Mouse (Mus musculus) heart, embryonic 13.5 days (tissue): Measurements from ENCODE around the gene Slc44a5. TPM values are rescaled to one million over a fixed set of nuclear protein-coding genes. Genes with fewer than 3 reads are reported as not detected.

Experiments
- ATAC-seq: fragments of 200-750 bp; cut with Nextera tagmentation; 2 replicates; pipeline ENCODE4 v1.8.0; 2017; ENCODE audit warnings: moderate TSS enrichment; ENCODE audit not compliant: insufficient number of reproducible peaks, low FRiP score, low TSS enrichment; ENCODE audit errors: extremely low read depth
- H3K27ac ChIP-seq: fragments of 300-500 bp; sonication (generic); replicated peaks from 2 replicates; pipeline ENCODE4 v1.5.1; 2015; ENCODE audit warnings: moderate library complexity, mild to moderate bottlenecking, inconsistent platforms
- H3K27me3 ChIP-seq: fragments of 300-500 bp; sonication (generic); replicated peaks from 2 replicates; pipeline ENCODE4 v1.6.1; 2015; ENCODE audit warnings: mild to moderate bottlenecking, inconsistent platforms
- H3K36me3 ChIP-seq: fragments of 300-500 bp; sonication (generic); 2 replicates; pipeline ENCODE4 v1.6.1; 2015; ENCODE audit warnings: mild to moderate bottlenecking, inconsistent platforms
- H3K4me1 ChIP-seq: fragments of 300-500 bp; sonication (generic); 2 replicates; pipeline ENCODE4 v1.6.1; 2015; ENCODE audit warnings: inconsistent platforms
- H3K4me2 ChIP-seq: fragments of 300-500 bp; sonication (generic); 2 replicates; pipeline ENCODE4 v1.6.1; 2015; ENCODE audit warnings: inconsistent platforms, mild to moderate bottlenecking, moderate library complexity
- H3K4me3 ChIP-seq: fragments of 300-500 bp; sonication (generic); 2 replicates; pipeline ENCODE4 v1.5.1; 2015; ENCODE audit warnings: moderate library complexity, mild to moderate bottlenecking, inconsistent platforms
- H3K9ac ChIP-seq: fragments of 300-500 bp; sonication (generic); 2 replicates; pipeline ENCODE4 v1.6.1; 2015; ENCODE audit warnings: inconsistent platforms, mild to moderate bottlenecking, moderate library complexity
- H3K9me3 ChIP-seq: fragments of 300-500 bp; sonication (generic); 2 replicates; pipeline ENCODE4 v1.6.1; 2016; ENCODE audit warnings: inconsistent platforms
- WGBS: fragments of 180-500 bp; shearing (Covaris S2); methylation state at CpG from one replicate; pipeline ENCODE4 v1.1.7; 2015; ENCODE audit warnings: mixed read lengths; 5-methylcytosine and 5-hydroxymethylcytosine counted together
- polyA plus RNA-seq: library from polyadenylated mRNA; unstranded; fragments of >200 nt; fragmentation: Nextera tagmentation; extraction: Ambion mirVana; gene quantifications from 2 replicates; pipeline ENCODE4 v1.2.1, GENCODE M21; 2015

Slc44a5 gene
- polyA plus RNA-seq, 1 experiment from 2014 or later = 0.76 TPM

DNA sequence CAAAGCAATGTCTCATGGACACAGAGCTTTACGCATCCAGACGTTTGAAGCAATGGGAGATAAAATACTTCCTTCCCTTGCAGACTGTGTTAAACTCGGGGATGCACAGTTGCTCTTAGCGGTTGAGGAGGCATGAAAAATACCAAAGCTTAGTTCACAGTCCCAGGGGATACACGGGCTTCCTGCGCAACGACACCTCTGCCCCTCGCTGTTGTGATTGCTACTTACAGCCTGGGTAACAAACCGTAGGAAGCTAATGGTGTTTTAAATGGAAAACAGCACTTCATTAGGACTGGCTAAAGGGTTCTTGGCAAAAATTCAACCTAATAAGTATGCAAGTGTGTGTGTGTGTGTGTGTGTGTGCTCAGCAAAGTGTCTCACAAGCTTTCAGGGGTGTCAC, 141.8 kb downstream of the Slc44a5 start:
- no peak overlapping the region for H3K27ac ChIP-seq
- 56% methylated on average over 9 of the region's 9 CpGs for WGBS

DNA sequence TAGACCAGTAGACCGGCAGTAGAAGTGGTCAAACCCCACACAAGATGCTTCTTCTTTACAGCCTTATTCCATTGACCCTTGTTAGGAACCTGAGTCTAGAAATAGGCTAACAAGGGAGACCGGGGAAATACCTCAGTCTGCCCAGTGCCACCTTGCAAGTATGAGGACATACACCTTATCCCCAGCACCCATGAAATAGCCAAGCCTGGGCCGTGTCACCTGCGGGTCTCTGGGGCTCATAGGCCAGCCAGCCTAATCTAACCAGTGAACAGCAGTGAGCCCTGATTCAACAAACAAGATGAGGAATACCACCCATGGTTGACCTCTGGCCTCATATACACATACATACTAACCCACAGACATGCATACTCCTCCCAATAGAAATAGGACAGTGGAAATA, 142.2 kb downstream of the Slc44a5 start:
- 70% methylated on average over 4 of the region's 4 CpGs for WGBS
- H3K4me3 ChIP-seq = no peak overlapping the region
- H3K36me3 ChIP-seq = no peaks in the 10 kb centered on the region
- H3K9ac ChIP-seq = no peak overlapping the region
- H3K27me3 ChIP-seq = no peaks in the 10 kb centered on the region
- H3K27ac ChIP-seq = no peak overlapping the region
- H3K9me3 ChIP-seq = no peaks in the 10 kb centered on the region
- H3K4me1 ChIP-seq = peaks cover 18% of the 10 kb centered on the region
- no peak for ATAC-seq
- no peak overlapping the region for H3K4me2 ChIP-seq

More for the DNA sequence above, 141.8 kb downstream of the Slc44a5 start:
- Histone ChIP-seq H3K4me1 (peaks cover 20% of the 10 kb centered on the region), H3K9me3 (no peaks in the 10 kb centered on the region), H3K4me2 (no peak overlapping the region), H3K27me3 (no peaks in the 10 kb centered on the region), H3K9ac (no peak overlapping the region), H3K4me3 (no peak overlapping the region), H3K36me3 (no peaks in the 10 kb centered on the region)
- ATAC-seq = no peak

DNA sequence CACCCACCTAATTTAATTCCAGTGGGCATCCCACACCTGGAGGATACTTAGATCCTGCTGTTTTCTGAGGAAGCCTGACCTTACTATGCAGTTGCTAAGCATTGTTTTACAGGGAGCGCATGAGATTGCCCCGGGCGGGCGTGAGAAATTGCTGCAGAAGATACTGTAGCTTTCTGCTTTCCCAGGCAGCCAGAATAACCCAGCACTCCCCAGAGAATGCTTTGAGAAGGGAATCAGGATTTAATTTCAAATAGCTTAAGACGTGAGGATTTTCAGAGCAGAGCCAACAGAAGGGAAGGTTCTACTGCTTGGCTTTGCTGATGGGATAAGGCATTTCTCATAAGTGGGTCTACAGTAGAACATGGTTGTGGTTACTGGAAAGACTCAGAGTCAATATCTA, 142.8 kb downstream of the Slc44a5 start:
- Histone ChIP-seq H3K4me3 (no peak overlapping the region), H3K9ac (no peak overlapping the region), H3K9me3 (no peaks in the 10 kb centered on the region), H3K27ac (no peak overlapping the region), H3K36me3 (no peaks in the 10 kb centered on the region), H3K4me2 (no peak overlapping the region), H3K4me1 (peaks cover 14% of the 10 kb centered on the region), H3K27me3 (no peaks in the 10 kb centered on the region)
- no peak for ATAC-seq
- 90% methylated on average over 5 of the region's 5 CpGs for WGBS

DNA sequence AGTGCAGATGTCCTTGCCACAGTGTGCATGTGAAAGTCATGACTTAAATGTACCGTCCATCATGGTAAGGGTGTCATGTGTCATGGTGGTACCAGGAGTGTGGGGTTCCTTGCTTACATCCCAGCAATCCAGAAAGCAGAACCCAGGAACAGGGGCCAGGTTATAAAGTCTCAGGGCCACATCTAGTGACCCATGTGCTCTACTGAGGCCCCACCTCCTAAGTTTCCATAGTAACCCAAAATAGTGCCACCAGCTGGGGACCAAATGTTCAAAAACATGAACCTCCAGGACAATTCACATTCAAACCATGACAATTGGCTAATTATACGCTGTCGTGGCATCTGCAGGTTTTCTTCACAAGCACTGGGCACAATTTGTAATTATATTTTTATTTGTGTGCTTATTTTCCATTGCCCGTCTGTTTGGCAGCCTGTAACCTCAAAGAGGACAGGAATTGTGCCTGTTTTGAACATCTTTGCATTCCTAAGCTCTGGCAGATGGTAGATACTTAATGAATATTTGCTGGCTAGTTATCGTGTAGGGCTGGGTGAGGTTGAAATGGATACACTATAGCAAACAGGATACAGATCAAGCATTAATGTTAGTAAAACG, 145.9 kb downstream of the Slc44a5 start:
- Histone ChIP-seq H3K9ac (no peak overlapping the region), H3K4me3 (no peak overlapping the region), H3K4me1 (peaks cover 8% of the 10 kb centered on the region; the same call in 1 of the 2 replicates), H3K4me2 (no peak overlapping the region), H3K9me3 (no peaks in the 10 kb centered on the region), H3K36me3 (no peaks in the 10 kb centered on the region), H3K27ac (no peak overlapping the region), H3K27me3 (no peaks in the 10 kb centered on the region)
- 78% methylated on average over 6 of the region's 6 CpGs for WGBS
- ATAC-seq = no peak

DNA sequence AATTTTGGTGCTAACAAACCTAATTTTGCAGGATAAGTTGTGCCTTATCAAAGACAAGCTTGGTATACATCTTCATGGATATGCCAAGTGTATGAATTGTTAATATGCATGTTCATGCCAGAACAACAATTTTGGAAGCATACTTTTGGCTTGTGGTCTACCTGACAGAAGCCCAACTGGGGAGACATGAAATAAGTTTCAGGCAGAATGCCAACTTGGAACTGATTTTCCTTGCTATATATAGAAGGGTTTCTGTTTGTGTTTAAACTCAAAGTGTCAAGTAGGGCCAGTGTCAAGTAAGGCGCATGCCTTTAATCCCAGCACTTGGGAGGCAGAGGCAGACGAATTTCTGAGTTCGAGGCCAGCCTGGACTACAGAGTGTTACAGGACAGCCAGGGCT, 149.3 kb downstream of the Slc44a5 start:
- Histone ChIP-seq H3K36me3 (no peaks in the 10 kb centered on the region), H3K9me3 (no peaks in the 10 kb centered on the region), H3K27me3 (no peaks in the 10 kb centered on the region), H3K4me3 (no peak overlapping the region), H3K4me1 (no peaks in the 10 kb centered on the region), H3K4me2 (no peak overlapping the region), H3K9ac (no peak overlapping the region), H3K27ac (no peak overlapping the region)
- no peak for ATAC-seq
- WGBS = 53% methylated on average over 3 of the region's 3 CpGs

DNA sequence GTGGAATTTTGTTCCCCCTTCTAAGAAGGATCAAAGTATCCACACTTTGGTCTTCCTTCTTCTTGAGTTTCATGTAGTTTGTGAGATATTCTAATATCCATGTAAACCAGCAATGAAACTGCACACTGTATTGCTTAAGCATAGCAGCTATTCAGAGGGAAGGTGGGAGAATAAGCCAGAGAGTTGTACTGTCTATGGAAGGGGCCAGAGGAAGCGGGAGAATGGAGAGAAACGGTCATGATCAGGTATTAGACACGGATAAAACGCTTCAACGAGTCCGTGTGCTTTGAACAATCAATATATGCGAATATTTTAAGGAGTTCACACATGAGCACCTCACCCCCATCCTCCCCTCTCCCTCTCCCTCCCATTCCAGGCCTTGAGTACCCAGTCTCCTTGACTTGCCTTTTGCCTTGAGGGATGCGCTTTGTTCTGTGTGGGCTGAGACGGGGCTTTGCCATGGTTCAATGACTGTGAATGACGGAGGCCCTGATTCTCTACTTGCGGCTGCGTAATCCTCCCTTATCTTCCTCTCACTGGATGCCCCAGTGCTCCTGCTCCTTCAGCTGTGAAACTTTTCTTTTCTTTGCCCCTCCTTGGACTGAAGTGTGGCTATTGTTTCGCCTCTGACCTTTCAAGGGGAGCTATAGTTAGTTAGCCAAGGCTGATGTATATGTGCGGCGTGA, 151.8 kb downstream of the Slc44a5 start:
- Histone ChIP-seq H3K4me1 (0 out of 2 replicates have a peak, but pooled peaks cover 5% of the 10 kb centered on the region), H3K9me3 (no peaks in the 10 kb centered on the region), H3K4me2 (no peak overlapping the region), H3K9ac (no peak overlapping the region), H3K27ac (no peak overlapping the region), H3K27me3 (no peaks in the 10 kb centered on the region), H3K36me3 (no peaks in the 10 kb centered on the region), H3K4me3 (no peak overlapping the region)
- no peak for ATAC-seq
- 72% methylated on average over 15 of the region's 15 CpGs for WGBS

DNA sequence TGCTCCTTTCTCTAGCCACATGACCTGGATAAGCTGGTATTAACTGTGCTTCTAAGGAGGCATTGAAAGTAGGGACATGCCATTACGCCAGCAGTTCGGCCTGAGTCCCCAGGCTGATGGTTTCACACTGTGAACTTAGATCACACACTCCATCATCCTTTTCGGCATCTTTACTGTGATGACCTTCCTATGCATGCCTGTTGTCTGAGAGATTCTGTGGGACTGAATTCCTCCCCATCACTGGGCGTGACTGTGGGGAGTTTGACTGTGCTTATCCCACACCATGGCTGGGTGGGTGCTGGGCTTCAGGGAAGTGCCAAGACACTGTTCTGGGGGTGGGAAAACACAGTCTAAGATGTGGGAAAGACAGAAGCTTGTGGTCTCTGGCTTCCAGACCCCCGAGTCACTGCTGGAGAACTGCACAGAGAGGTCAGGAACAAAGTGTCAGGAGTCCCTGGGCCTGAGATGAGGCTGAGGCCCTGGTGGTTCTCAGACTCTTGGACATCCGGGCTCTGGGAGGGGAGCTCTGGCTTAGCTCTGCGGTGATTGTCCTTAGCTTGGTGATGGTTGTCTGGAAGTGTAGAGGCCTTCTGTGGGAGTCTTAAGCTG, 152.6 kb downstream of the Slc44a5 start:
- Histone ChIP-seq H3K9me3 (no peaks in the 10 kb centered on the region), H3K27me3 (no peaks in the 10 kb centered on the region), H3K4me1 (peaks cover 12% of the 10 kb centered on the region), H3K4me3 (no peak overlapping the region), H3K4me2 (no peak overlapping the region), H3K9ac (no peak overlapping the region), H3K36me3 (no peaks in the 10 kb centered on the region), H3K27ac (no peak overlapping the region)
- ATAC-seq = no peak
- WGBS = 75% methylated on average over 7 of the region's 7 CpGs

DNA sequence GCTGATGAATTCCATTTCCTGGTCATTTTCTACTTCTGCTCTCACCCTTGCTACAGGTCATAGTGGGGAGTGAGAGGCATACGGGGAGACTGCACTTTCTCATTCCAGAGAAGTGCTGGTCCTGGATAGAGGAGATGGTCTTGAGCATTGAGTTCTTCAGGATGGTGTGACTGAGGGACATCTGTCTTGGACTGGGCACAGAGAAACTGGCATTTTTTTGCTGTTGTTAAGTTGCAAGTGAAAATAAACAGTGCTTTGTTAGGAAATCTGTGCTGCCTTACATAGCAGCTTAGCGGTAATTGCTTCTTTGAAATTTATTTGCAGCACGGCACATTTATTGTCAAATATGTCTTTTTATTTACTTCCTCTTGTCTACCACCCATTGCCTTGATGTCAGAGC, 154.0 kb downstream of the Slc44a5 start:
- Histone ChIP-seq H3K27ac (no peak overlapping the region), H3K36me3 (no peaks in the 10 kb centered on the region), H3K4me1 (peaks cover 13% of the 10 kb centered on the region), H3K9me3 (no peaks in the 10 kb centered on the region), H3K9ac (no peak overlapping the region), H3K27me3 (no peaks in the 10 kb centered on the region), H3K4me2 (no peak overlapping the region), H3K4me3 (no peak overlapping the region)
- WGBS = 89% methylated on average over 3 of the region's 3 CpGs
- no peak for ATAC-seq

DNA sequence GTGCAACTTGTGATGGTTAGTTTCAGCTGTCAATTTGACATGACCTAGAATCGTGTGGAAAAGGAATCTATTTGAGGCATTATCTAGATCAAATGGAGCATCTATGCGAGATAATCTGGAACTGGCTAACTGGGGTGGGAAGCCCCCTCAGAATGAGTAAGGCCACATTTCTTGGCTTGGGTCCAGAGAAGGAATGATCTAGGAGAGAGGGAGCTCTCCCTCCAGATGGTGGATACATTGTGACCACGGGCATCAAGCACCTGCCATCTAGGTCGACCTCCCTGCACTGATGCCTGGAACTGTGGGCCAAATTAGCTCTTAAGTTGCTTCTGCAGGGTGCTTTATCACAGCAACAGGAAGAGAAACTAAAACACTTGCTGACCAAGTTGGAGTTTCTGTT, 155.8 kb downstream of the Slc44a5 start:
- Histone ChIP-seq H3K27me3 (no peaks in the 10 kb centered on the region), H3K36me3 (no peaks in the 10 kb centered on the region), H3K27ac (no peak overlapping the region), H3K9me3 (no peaks in the 10 kb centered on the region), H3K4me2 (no peak overlapping the region), H3K4me3 (no peak overlapping the region), H3K9ac (no peak overlapping the region), H3K4me1 (peaks cover 13% of the 10 kb centered on the region)
- no peak for ATAC-seq
- 69% methylated on average over 4 of the region's 4 CpGs for WGBS

DNA sequence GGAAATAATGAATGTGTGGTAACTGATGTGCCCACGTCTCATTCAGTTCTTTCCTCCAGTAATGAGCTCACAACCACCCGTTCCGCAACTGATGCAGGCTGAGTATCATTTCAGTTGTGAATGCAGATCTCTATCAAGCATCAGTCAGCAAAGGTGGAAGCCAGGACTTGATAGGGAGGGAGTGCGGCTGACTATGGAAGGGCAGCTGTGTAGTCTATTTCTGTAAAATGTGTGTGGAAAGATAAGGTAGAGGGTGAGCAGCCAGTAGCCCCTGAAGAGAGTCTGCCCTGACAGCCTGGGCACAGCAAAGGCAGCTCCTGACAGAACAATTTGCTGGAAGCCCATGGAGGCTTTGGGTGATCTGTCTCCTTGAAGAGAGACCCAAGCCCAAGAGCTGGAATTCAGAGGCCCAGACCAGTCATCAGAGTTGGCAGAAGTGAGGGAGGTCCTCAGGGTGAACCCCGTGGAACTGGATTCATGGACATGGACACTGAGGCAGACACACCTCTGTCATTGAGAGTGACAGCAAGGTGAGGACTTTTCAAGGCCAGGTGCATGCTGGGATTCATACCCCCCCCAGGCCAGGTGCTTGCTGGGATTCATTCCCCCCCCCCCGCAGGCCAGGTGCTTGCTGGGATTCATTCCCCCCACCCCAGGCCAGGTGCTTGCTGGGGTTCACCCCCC, 157.3 kb downstream of the Slc44a5 start:
- Histone ChIP-seq H3K27ac (no peak overlapping the region), H3K4me1 (peaks cover 13% of the 10 kb centered on the region), H3K9ac (no peak overlapping the region), H3K4me2 (no peak overlapping the region), H3K27me3 (no peaks in the 10 kb centered on the region), H3K4me3 (no peak overlapping the region), H3K36me3 (no peaks in the 10 kb centered on the region), H3K9me3 (no peaks in the 10 kb centered on the region)
- 54% methylated on average over 5 of the region's 6 CpGs for WGBS
- no peak for ATAC-seq

DNA sequence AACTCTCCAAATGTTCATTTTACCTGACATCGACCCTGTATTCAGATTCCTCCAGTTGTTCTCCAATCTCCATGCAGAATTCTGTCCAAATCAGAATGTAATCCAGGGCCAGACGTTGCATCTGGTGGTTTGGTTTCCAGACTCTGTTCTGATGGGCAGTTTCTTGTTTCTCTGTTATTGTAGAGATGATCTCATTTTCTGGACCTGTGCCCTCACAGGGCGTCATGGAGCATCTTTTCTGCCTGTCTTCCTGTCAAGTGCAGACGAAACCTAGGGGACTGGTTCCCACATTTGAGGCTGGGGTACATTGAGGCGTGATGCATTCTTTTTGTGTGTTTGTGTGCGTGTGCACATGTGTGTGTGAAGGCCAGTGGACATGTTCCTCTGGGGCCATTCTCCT, 160.8 kb downstream of the Slc44a5 start:
- no peaks in the 10 kb centered on the region for H3K36me3 ChIP-seq
- H3K4me3 ChIP-seq = no peak overlapping the region
- WGBS = 66% methylated on average over 6 of the region's 6 CpGs
- no peak overlapping the region for H3K27ac ChIP-seq
- H3K9me3 ChIP-seq = no peaks in the 10 kb centered on the region
- no peaks in the 10 kb centered on the region for H3K27me3 ChIP-seq
- H3K4me1 ChIP-seq = peaks cover 7% of the 10 kb centered on the region
- H3K9ac ChIP-seq = no peak overlapping the region
- no peak overlapping the region for H3K4me2 ChIP-seq
- ATAC-seq = no peak
